Mouse (Mus musculus) kidney, embryonic 14.5 days (tissue): Measurements from ENCODE around the gene Tmem40. TPM values are rescaled to one million over a fixed set of nuclear protein-coding genes. Genes with fewer than 3 reads are reported as not detected.

Source experiments
- ATAC-seq: fragments of 200-750 bp; cut with Nextera tagmentation; 2 replicates; pipeline ENCODE4 v1.8.0; 2017; ENCODE audit warnings: moderate number of reproducible peaks, mild to moderate bottlenecking, moderate TSS enrichment, moderate library complexity; ENCODE audit not compliant: low FRiP score, low TSS enrichment
- H3K27ac ChIP-seq: fragments of 300-500 bp; sonication (generic); 2 replicates; pipeline ENCODE4 v1.5.1; 2014; ENCODE audit warnings: low read depth, mild to moderate bottlenecking, low read length, moderate library complexity, mixed read lengths
- H3K27me3 ChIP-seq: fragments of 300-500 bp; sonication (generic); 2 replicates; pipeline ENCODE4 v1.6.1; 2014; ENCODE audit warnings: mild to moderate bottlenecking, low read length; ENCODE audit not compliant: control insufficient read depth, insufficient read depth
- H3K36me3 ChIP-seq: fragments of 300-500 bp; sonication (generic); 2 replicates; pipeline ENCODE4 v1.6.1; 2014; ENCODE audit warnings: low read length, mixed read lengths; ENCODE audit not compliant: control insufficient read depth, insufficient read depth
- H3K4me1 ChIP-seq: fragments of 300-500 bp; sonication (generic); 2 replicates; pipeline ENCODE4 v1.6.1; 2014; ENCODE audit warnings: low read length, mixed read lengths; ENCODE audit not compliant: control insufficient read depth, insufficient read depth
- H3K4me2 ChIP-seq: fragments of 300-500 bp; sonication (generic); replicated peaks from 2 replicates; pipeline ENCODE4 v1.6.1; 2014; ENCODE audit warnings: low read depth, mild to moderate bottlenecking, low read length
- H3K4me3 ChIP-seq: fragments of 300-500 bp; sonication (generic); 2 replicates; pipeline ENCODE4 v1.5.1; 2014; ENCODE audit warnings: mild to moderate bottlenecking, low read length
- H3K9ac ChIP-seq: fragments of 300-500 bp; sonication (generic); 2 replicates; pipeline ENCODE4 v1.6.1; 2014; ENCODE audit warnings: low read depth, mild to moderate bottlenecking, low read length, moderate library complexity
- H3K9me3 ChIP-seq: fragments of 300-500 bp; sonication (generic); 2 replicates; pipeline ENCODE4 v1.6.1; 2016; ENCODE audit warnings: low read length; ENCODE audit not compliant: control insufficient read depth
- WGBS: fragments of 180-500 bp; shearing (Covaris S2); extraction: QIAGEN DNeasy Blood & Tissue Kit; methylation state at CpG from one replicate; pipeline ENCODE4 v1.1.7; 2014; 5-methylcytosine and 5-hydroxymethylcytosine counted together
- polyA plus RNA-seq: library from polyadenylated mRNA; unstranded; fragments of >200 nt; fragmentation: Nextera tagmentation; extraction: Ambion mirVana; gene quantifications from 2 replicates; pipeline ENCODE4 v1.2.1, GENCODE M21; 2014

Gene Tmem40
- polyA plus RNA-seq, 1 experiment from 2014 or later = 1.4 TPM

- Histone ChIP-seq H3K4me2 (no peak overlapping the region), H3K9me3 (no peaks in the 10 kb centered on the region), H3K4me3 (no peak overlapping the region), H3K27me3 (no peaks in the 10 kb centered on the region), H3K27ac (no peak overlapping the region), H3K36me3 (no peaks in the 10 kb centered on the region), H3K4me1 (no peaks in the 10 kb centered on the region), H3K9ac (no peak overlapping the region)
- ATAC-seq = no peak
- 86% methylated on average over 17 of the region's 17 CpGs for WGBS
Measured at GRCm38 (mm10) chr6:115697739-115698558, 64.3 kb downstream of the Tmem40 start.

DNA sequence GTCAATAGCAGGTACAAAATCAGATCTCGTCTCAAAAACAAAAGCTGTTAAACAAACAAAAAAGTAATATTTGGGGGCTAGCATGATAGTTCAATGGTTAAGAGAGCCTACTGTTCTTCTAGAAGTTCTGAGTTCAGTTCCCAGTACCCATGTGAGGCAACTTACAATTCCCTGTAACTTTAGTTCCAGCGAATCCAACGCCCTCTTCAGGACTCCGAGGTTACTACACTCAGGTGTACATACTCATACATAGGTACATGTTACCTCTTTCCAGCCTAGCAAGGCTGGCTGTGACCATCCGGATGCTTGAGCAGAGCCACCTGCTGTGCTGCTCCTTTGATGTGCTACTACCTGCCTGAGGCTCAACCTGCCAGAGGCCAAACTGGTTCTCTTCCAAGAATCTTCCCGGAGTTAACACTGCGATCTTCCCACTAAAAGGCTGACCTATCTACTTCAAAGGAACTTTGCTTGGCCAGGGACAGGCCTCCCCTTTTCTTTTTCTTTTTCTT is 65.4 kb downstream of the Tmem40 start:
- 84% methylated on average over 7 of the region's 7 CpGs for WGBS
- H3K9me3 ChIP-seq = no peaks in the 10 kb centered on the region
- no peak overlapping the region for H3K9ac ChIP-seq
- no peak for ATAC-seq
- H3K4me3 ChIP-seq = no peak overlapping the region
- no peak overlapping the region for H3K27ac ChIP-seq
- H3K36me3 ChIP-seq = no peaks in the 10 kb centered on the region
- no peaks in the 10 kb centered on the region for H3K4me1 ChIP-seq
- no peaks in the 10 kb centered on the region for H3K27me3 ChIP-seq
- H3K4me2 ChIP-seq = no peak overlapping the region

- H3K4me1 ChIP-seq = no peaks in the 10 kb centered on the region
- H3K27me3 ChIP-seq = no peaks in the 10 kb centered on the region
- no peak overlapping the region for H3K27ac ChIP-seq
- H3K36me3 ChIP-seq = no peaks in the 10 kb centered on the region
- no peak overlapping the region for H3K9ac ChIP-seq
- H3K4me2 ChIP-seq = no peak overlapping the region
- H3K4me3 ChIP-seq = no peak overlapping the region
- ATAC-seq = no peak
- WGBS = 50% methylated on average over 7 of the region's 7 CpGs
- no peaks in the 10 kb centered on the region for H3K9me3 ChIP-seq
Measured at GRCm38 (mm10) chr6:115695124-115695523, 67.1 kb downstream of the Tmem40 start.

GRCm38 (mm10) chr6:115694441-115694842 is 67.8 kb downstream of the Tmem40 start:
- ATAC-seq = no peak
- Histone ChIP-seq H3K4me2 (no peak overlapping the region), H3K4me3 (no peak overlapping the region), H3K9ac (no peak overlapping the region), H3K9me3 (no peaks in the 10 kb centered on the region), H3K4me1 (no peaks in the 10 kb centered on the region), H3K27me3 (no peaks in the 10 kb centered on the region), H3K36me3 (no peaks in the 10 kb centered on the region), H3K27ac (no peak overlapping the region)
- whole genome bisulfite sequencing = 59% methylated on average over 9 of the region's 9 CpGs

DNA sequence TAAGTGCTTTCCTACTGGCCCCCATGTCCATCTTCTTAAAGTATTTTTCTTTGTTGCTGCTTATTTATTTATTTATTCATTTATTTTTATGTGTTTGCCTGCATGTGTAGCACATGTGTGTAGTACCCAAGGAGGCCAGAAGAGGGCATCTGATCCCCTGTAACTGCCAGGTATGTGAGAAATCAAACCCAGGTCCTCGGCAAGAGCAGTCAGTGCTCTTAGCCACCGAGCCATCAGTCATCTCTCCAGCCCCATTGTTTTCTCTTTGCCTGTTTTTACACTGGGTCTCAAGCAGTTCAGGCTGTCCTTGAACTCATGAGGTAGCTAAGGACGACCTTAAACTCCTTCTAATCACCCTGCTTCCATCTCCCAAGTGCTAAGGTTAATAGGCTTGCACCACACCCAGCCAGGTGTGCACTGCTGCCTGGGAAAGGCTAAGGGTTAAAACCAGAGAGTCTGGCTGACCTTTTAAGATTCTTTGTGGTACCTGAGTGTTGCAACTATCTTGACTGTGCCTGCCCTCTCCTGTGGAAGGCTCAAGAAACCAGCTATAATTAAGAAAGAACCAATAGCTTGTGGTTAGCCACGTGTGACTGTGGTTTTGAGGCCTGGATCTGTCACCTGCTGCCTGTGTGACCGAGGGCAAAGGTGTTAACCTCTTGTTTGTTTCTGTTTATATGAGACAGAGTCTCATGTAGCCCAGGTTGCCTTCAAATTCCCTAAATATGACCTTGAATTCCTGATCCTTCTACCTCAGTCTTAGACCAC is 69.1 kb downstream of the Tmem40 start:
- Histone ChIP-seq H3K4me3 (no peak overlapping the region), H3K27ac (no peak overlapping the region), H3K4me2 (no peak overlapping the region), H3K4me1 (no peaks in the 10 kb centered on the region), H3K27me3 (no peaks in the 10 kb centered on the region), H3K9me3 (no peaks in the 10 kb centered on the region), H3K36me3 (no peaks in the 10 kb centered on the region), H3K9ac (no peak overlapping the region)
- no peak for ATAC-seq
- 63% methylated on average over 5 of the region's 5 CpGs for WGBS

DNA sequence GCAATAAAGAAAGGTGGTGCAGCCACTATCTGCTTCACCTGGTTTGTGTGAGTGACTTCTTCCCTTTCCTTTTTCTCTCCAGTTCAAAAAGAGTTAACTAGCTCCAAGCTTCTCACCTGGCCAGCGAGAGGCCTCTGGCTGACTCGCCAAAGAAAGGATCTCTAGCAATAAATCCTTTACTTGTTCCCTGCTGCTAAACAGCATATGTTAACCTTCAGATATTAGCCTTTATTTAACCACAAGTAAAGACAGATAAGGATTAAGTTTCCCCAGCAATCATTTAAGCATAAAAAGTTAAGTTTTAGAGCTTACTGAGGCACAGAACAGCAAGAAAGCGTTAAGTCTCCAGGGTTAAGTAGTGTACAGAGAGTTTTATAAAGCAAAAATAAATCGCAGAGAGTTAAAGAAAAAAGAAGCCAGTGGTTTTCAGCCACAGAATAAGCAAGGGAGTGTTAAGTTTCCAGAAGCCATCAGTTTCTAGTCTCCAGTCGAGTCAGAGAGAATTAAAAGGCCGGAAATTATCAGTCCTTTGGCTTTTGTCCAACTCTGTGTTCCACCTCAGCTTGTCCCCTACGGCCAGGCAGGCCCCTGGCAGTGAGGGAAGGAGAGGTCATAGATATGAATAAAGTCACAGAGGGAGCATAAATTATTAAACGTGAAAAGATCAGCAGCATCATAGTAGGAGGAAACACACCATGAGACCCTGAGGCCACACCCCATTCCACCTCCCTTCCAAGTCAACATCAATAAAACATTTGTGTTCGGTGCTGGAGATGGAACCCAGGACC is 69.9 kb downstream of the Tmem40 start:
- 40% methylated on average over 9 of the region's 9 CpGs for WGBS
- no peaks in the 10 kb centered on the region for H3K9me3 ChIP-seq

GRCm38 (mm10) chr6:115690105-115690504 is 72.1 kb downstream of the Tmem40 start:
- Histone ChIP-seq H3K27me3 (no peaks in the 10 kb centered on the region), H3K4me3 (no peak overlapping the region), H3K4me2 (no peak overlapping the region), H3K9me3 (peaks cover 5% of the 10 kb centered on the region; the same call in 1 of the 2 replicates), H3K36me3 (no peaks in the 10 kb centered on the region), H3K4me1 (no peaks in the 10 kb centered on the region), H3K27ac (no peak overlapping the region), H3K9ac (no peak overlapping the region)
- 89% methylated on average over 4 of the region's 4 CpGs for WGBS
- ATAC-seq = no peak

More for the DNA sequence above, 69.9 kb downstream of the Tmem40 start:
- Histone ChIP-seq H3K27me3 (no peaks in the 10 kb centered on the region), H3K36me3 (no peaks in the 10 kb centered on the region), H3K4me2 (no peak overlapping the region), H3K4me1 (no peaks in the 10 kb centered on the region), H3K9ac (no peak overlapping the region), H3K27ac (no peak overlapping the region), H3K4me3 (no peak overlapping the region)
- ATAC-seq = no peak

DNA sequence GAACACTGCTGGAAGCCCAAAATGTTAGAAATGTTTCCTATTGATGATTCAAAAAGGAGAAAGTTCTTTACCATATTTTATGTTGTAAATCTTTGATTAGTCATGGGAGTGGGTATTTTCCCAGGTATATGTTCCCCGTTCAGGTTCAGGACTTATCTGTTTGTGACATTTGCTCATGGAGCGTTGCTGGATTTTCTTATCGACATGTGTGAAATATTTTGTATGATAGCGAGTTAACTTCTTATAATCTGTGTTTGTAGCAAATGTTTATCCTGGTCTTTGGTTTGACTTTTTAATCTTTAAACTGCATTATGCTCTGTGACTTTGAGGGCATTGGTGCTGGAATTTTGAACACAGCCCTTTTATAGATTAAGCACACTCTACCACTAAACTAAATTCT is 73.6 kb downstream of the Tmem40 start:
- WGBS = 93% methylated on average over 4 of the region's 4 CpGs
- H3K27me3 ChIP-seq = no peaks in the 10 kb centered on the region
- H3K4me2 ChIP-seq = no peak overlapping the region
- peaks cover 5% of the 10 kb centered on the region; the same call in 1 of the 2 replicates for H3K9me3 ChIP-seq
- no peaks in the 10 kb centered on the region for H3K4me1 ChIP-seq
- no peaks in the 10 kb centered on the region for H3K36me3 ChIP-seq
- H3K9ac ChIP-seq = no peak overlapping the region
- no peak for ATAC-seq
- no peak overlapping the region for H3K27ac ChIP-seq
- no peak overlapping the region for H3K4me3 ChIP-seq
